Mouse (Mus musculus) forebrain, embryonic 16.5 days (tissue): ENCODE measurements around the gene Mlkl. TPM values are rescaled to one million over a fixed set of nuclear protein-coding genes. Genes with fewer than 3 reads are reported as not detected.
"Not testable (repeated sequence)": the region's sequence is repeated elsewhere in the genome, so short reads cannot be mapped to it uniquely, and the experiment has no call there.

Experiments used
- ATAC-seq: fragments of 200-750 bp; cut with Nextera tagmentation; 2 replicates; pipeline ENCODE4 v1.8.0; 2017; ENCODE audit warnings: mild to moderate bottlenecking, moderate library complexity
- H3K27ac ChIP-seq: fragments of 300-500 bp; sonication (generic); 2 replicates; pipeline ENCODE4 v1.5.1; 2014; ENCODE audit warnings: low read length, control low read depth
- H3K27me3 ChIP-seq: fragments of 300-500 bp; sonication (generic); replicated peaks from 2 replicates; pipeline ENCODE4 v1.6.1; 2014; ENCODE audit warnings: low read length; ENCODE audit not compliant: control insufficient read depth, insufficient read depth
- H3K36me3 ChIP-seq: fragments of 300-500 bp; sonication (generic); 2 replicates; pipeline ENCODE4 v1.6.1; 2014; ENCODE audit not compliant: control insufficient read depth, insufficient read depth
- H3K4me1 ChIP-seq: fragments of 300-500 bp; sonication (generic); replicated peaks from 2 replicates; pipeline ENCODE4 v1.6.1; 2014; ENCODE audit warnings: low read length; ENCODE audit not compliant: control insufficient read depth, insufficient read depth
- H3K4me2 ChIP-seq: fragments of 300-500 bp; sonication (generic); 2 replicates; pipeline ENCODE4 v1.6.1; 2014; ENCODE audit warnings: mild to moderate bottlenecking, low read length, control low read depth
- H3K4me3 ChIP-seq: fragments of 300-500 bp; sonication (generic); replicated peaks from 2 replicates; pipeline ENCODE4 v1.5.1; 2014; ENCODE audit warnings: mild to moderate bottlenecking, low read length, control low read depth
- H3K9ac ChIP-seq: fragments of 300-500 bp; sonication (generic); replicated peaks from 2 replicates; pipeline ENCODE4 v1.6.1; 2014; ENCODE audit warnings: low read depth, low read length, control low read depth
- H3K9me3 ChIP-seq: fragments of 300-500 bp; sonication (generic); 2 replicates; pipeline ENCODE4 v1.6.1; 2016; ENCODE audit warnings: low read length; ENCODE audit not compliant: control insufficient read depth
- WGBS: fragments of 180-500 bp; shearing (Covaris S2); extraction: QIAGEN DNeasy Blood & Tissue Kit; methylation state at CpG from one replicate; pipeline ENCODE4 v1.1.7; 2014; 5-methylcytosine and 5-hydroxymethylcytosine counted together
- polyA plus RNA-seq: library from polyadenylated mRNA; unstranded; fragments of >200 nt; fragmentation: Nextera tagmentation; extraction: Ambion mirVana; gene quantifications from 2 replicates; pipeline ENCODE4 v1.2.1, GENCODE M21; 2015

Gene Mlkl
- polyA plus RNA-seq, 1 experiment from 2014 or later, result 0.41 TPM

DNA sequence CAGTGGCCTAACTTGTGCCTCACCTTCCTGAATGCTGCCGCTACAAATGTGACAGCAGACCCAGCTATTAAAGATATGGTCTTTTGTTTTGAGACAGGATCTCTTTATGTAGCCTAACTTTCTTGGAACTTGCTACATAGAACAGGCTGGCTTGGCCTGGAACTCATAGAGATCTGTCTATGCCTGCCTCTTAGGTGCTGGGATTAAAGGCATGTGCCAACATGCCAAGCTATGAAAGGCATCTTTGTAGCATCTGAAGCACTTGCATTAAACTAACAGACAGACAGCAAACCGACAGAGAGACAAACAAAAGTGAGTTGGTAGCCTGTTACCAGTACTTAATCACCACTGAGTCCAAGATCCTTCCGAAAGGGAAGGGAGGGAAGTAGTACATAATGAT, 55.9 kb downstream of the Mlkl start:
- H3K9me3 ChIP-seq, result no peaks in the 10 kb centered on the region
- no peaks in the 10 kb centered on the region for H3K4me1 ChIP-seq
- H3K27ac ChIP-seq, result no peak overlapping the region
- peaks cover 29% of the 10 kb centered on the region for H3K36me3 ChIP-seq
- 91% methylated on average over 3 of the region's 3 CpGs for WGBS
- H3K4me3 ChIP-seq, result no peak overlapping the region
- H3K9ac ChIP-seq, result no peak overlapping the region
- no peaks in the 10 kb centered on the region for H3K27me3 ChIP-seq
- H3K4me2 ChIP-seq, result no peak overlapping the region
- no peak for ATAC-seq

DNA sequence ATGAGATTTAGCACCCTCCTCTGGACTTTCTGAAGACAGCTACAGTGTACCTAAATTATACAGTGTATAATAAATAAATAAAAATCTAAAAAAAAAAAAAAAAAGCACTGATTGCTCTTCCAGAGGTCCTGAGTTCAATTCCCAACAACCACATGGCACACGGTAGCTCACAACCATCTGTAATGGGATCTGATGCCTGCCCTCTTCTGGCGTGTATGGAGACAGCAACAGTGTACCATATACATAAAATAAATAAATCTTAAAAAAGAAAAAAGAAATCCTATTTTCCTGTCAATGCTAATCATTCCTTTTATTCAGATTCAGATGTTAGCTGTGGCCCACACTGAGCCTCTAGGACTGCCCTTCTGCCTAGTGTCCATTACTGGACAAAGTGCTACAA, 69.7 kb downstream of the Mlkl start:
- 69% methylated on average over 2 of the region's 2 CpGs for WGBS

GRCm38 (mm10) chr8:111266161-111266560, 71.8 kb downstream of the Mlkl start:
- H3K4me2 ChIP-seq, H3K9me3 ChIP-seq, ATAC-seq, H3K36me3 ChIP-seq, H3K27me3 ChIP-seq, H3K9ac ChIP-seq, H3K27ac ChIP-seq, H3K4me3 ChIP-seq, H3K4me1 ChIP-seq: not testable (repeated sequence)
- WGBS, result 77% methylated on average over 7 of the region's 7 CpGs

More for the DNA sequence above, 69.7 kb downstream of the Mlkl start:
- no peak for ATAC-seq
- Histone ChIP-seq H3K9ac (no peak overlapping the region), H3K27ac (no peak overlapping the region), H3K4me3 (no peak overlapping the region), H3K36me3 (0 out of 2 replicates have a peak, but pooled peaks cover 3% of the 10 kb centered on the region), H3K9me3 (no peaks in the 10 kb centered on the region), H3K4me1 (no peaks in the 10 kb centered on the region), H3K4me2 (no peak overlapping the region), H3K27me3 (no peaks in the 10 kb centered on the region)

DNA sequence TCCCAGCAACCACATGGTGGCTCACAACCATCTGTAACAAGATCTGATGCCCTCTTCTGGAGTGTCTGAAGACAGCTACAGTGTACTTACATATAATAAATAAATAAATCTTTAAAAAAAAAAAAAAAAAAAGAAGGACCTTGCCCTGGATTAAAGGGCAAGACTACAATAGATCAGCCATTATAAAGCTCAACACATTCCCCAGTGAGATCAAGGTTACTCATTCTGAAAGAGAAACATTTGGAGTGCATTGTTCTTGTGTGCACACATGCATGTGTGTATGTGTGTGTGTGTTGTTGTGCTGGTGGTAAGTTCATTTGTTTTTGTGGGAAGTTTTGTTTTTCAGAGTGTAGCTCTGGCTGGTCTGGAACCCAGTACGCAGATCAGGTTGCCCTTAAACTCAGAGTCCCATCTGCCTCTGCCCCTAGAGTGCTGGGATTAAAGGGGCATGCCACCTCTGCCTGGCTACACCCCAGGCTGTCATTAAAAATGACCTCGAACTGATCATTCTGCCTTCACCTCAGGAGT, 73.2 kb downstream of the Mlkl start:
- H3K27ac ChIP-seq, result no peak overlapping the region
- WGBS, result 86% methylated on average over 2 of the region's 2 CpGs
- no peak overlapping the region for H3K4me3 ChIP-seq
- no peak overlapping the region for H3K4me2 ChIP-seq
- no peaks in the 10 kb centered on the region for H3K36me3 ChIP-seq
- no peaks in the 10 kb centered on the region for H3K9me3 ChIP-seq
- H3K4me1 ChIP-seq, result no peaks in the 10 kb centered on the region
- no peaks in the 10 kb centered on the region for H3K27me3 ChIP-seq
- no peak for ATAC-seq
- no peak overlapping the region for H3K9ac ChIP-seq

- 87% methylated on average over 4 of the region's 4 CpGs for WGBS
- Histone ChIP-seq H3K4me2 (no peak overlapping the region), H3K27ac (no peak overlapping the region), H3K4me1 (peaks cover 13% of the 10 kb centered on the region), H3K4me3 (no peak overlapping the region), H3K9me3 (no peaks in the 10 kb centered on the region), H3K27me3 (no peaks in the 10 kb centered on the region), H3K36me3 (no peaks in the 10 kb centered on the region), H3K9ac (no peak overlapping the region)
- no peak for ATAC-seq
Observed at GRCm38 (mm10) chr8:111261981-111262381, 76.0 kb downstream of the Mlkl start.

Other genes starting within 250 kb of the Mlkl start
- gene Clec18a, start 245.8 kb downstream of the Mlkl start, polyA plus RNA-seq, result 0.28 and 0.67 TPM in 2 replicates
- 13.4 and 14.0 TPM in 2 replicates for gene Pdpr, start 243.5 kb downstream of the Mlkl start, polyA plus RNA-seq
- 67.0 and 74.7 TPM in 2 replicates for gene Glg1, start 79.0 kb downstream of the Mlkl start, polyA plus RNA-seq
- 33.5 and 36.7 TPM in 2 replicates for gene Rfwd3, start 38.0 kb downstream of the Mlkl start, polyA plus RNA-seq
- not detected in 2 replicates for gene Fa2h, start 55.6 kb upstream of the Mlkl start, polyA plus RNA-seq
- 8.3 and 9.4 TPM in 2 replicates for gene Wdr59, start 183.9 kb upstream of the Mlkl start, polyA plus RNA-seq
- 66.0 and 70.3 TPM in 2 replicates for gene Znrf1, start 197.9 kb upstream of the Mlkl start, polyA plus RNA-seq